Mouse (Mus musculus) T-cell, adult 2 months (primary cell): ENCODE measurements around the gene Ap5z1.

Experiments
- DNase-seq: peaks from one replicate; pipeline ENCODE4 v3.0.0; 2022; ENCODE audit warnings: low spot score

Ap5z1 gene

GRCm38 (mm10) chr5:142520360-142520759, 56.6 kb downstream of the Ap5z1 start:
- DNase-seq = no peak

- DNase-seq = no peak
Observed at GRCm38 (mm10) chr5:142521195-142521866, 57.6 kb downstream of the Ap5z1 start.

- no peak for DNase-seq
Observed at GRCm38 (mm10) chr5:142524711-142525464, 61.1 kb downstream of the Ap5z1 start.
